Mouse (Mus musculus) testis, adult 2 months (tissue): Measurements from ENCODE around the gene Ttc38.

ENCODE experiments used
- CTCF ChIP-seq: fragments of 200-500 bp; IDR thresholded peaks from 2 replicates; pipeline ENCODE4 v1.5.1; 2012; ENCODE audit warnings: low read depth, mild to moderate bottlenecking, inconsistent platforms, low read length, moderate library complexity; ENCODE audit not compliant: control insufficient read depth, insufficient read depth, insufficient replicate concordance
- POLR2A ChIP-seq: fragments of 200-500 bp; IDR thresholded peaks from 2 replicates; pipeline ENCODE4 v1.6.1; 2012; ENCODE audit warnings: low read depth, mild to moderate bottlenecking, inconsistent platforms, low read length, moderate library complexity; ENCODE audit not compliant: control insufficient read depth

GRCm38 (mm10) chr15:85878848-85879497 lies 46.9 kb downstream of the Ttc38 start, which contains the start of gene Trmu:
- TF ChIP-seq POLR2A (peak; percentile 53; the same call in 1 of the 2 replicates), CTCF (peak; percentile 20; the same call in 1 of the 2 replicates)
